Mouse (Mus musculus): ENCODE data around the gene Cep170b.

DNA sequence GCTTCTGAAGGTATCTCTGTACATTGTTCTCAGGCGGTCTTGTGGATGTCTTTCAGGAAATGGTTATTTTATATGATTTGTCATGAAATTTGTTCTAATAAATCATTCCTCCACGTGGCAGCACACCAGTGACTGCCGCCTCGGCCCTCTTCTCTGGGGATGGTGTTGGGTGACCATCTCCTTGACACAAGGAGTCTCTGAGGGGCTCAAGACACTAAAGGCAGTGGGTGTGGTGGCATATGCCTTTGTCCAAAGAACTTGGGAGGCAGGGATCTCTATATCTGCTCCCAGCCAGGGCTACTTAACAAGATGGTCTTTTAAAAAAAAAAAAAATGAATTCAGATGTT, 26.2 kb downstream of the Cep170b start:
- TF ChIP-seq USF1 (IDR thresholded peaks at IDR 0.05; ENCODE audit: low read depth) (no peak), POLR2A (IDR thresholded peaks at IDR 0.05; ENCODE audit: insufficient read length, low read depth) (no peak), MAX (IDR thresholded peaks at IDR 0.05; ENCODE audit: low read depth) (no peak), POLR2AphosphoS2 (IDR thresholded peaks at IDR 0.05; ENCODE audit: insufficient read length, low read depth) (no peak), E2F4 (IDR thresholded peaks at IDR 0.05; ENCODE audit: insufficient read depth) (no peak), CEBPB (IDR thresholded peaks at IDR 0.05; ENCODE audit: insufficient read depth, poor library complexity, severe bottlenecking) (no peak), MYOD1 (IDR thresholded peaks at IDR 0.05; ENCODE audit: control insufficient read depth in 1 of 3, insufficient read length in 2 of 3, low read depth in 2 of 3) (no peak), MYOG (IDR thresholded peaks at IDR 0.05; ENCODE audit: control insufficient read depth in 1 of 3, insufficient read depth in 1 of 3, insufficient read length in 2 of 3, low read depth in 2 of 3) (no peak), TCF12 (IDR thresholded peaks at IDR 0.05; ENCODE audit: insufficient read depth, poor library complexity, severe bottlenecking) (no peak), TCF3 (IDR thresholded peaks at IDR 0.05; ENCODE audit: insufficient read length, low read depth) (no peak)

Measured in myocyte (in vitro differentiated cells).